Comparison of ENCODE assay signal across 22 mouse cellular contexts in genomic region chr12:76813543-76813942, GRCm38 (mm10). TPM values are rescaled to one million over a fixed set of nuclear protein-coding genes. Genes with fewer than 3 reads are reported as not detected.
"Had no signal": no experiment of that assay in that cellular context is flagged by ENCODE, and none has a peak within 500 bp of the region (broad histone marks: within the 10 kb centered on the region; RNA-seq: fewer than 3 reads in every experiment).

No protein-coding gene starts in this region.

- H3K27me3 ChIP-seq: kidney, embryonic 15.5 days; limb, embryonic 12.5 days; limb, embryonic 15.5 days; lung, embryonic 15.5 days had no signal

- DNase-seq: kidney, postnatal 10 days; kidney, postnatal 36 days; layer of hippocampus, postnatal 36 days; lung, adult 18-20 months; lung, postnatal 10 days; lung, postnatal 4 days; midbrain, embryonic 14.5 days; thymus, adult 18-20 months; thymus, postnatal 36 days had no signal

- H3K36me3 ChIP-seq: kidney, embryonic 15.5 days; limb, embryonic 12.5 days; limb, embryonic 15.5 days; liver, embryonic 15.5 days; lung, embryonic 15.5 days had no signal

- H3K9ac ChIP-seq: kidney, embryonic 15.5 days; limb, embryonic 12.5 days; limb, embryonic 15.5 days; liver, embryonic 15.5 days; lung, embryonic 15.5 days had no signal

- H3K4me1 ChIP-seq: liver, embryonic 15.5 days had no signal

- H3K4me2 ChIP-seq: kidney, embryonic 15.5 days; limb, embryonic 12.5 days; limb, embryonic 15.5 days; liver, embryonic 11.5 days; liver, embryonic 15.5 days; lung, embryonic 15.5 days; midbrain, embryonic 11.5 days had no signal

- H3K4me3 ChIP-seq: kidney, embryonic 15.5 days; left cerebral cortex, adult 2 months; limb, embryonic 12.5 days; limb, embryonic 15.5 days; liver, embryonic 15.5 days; lung, embryonic 15.5 days had no signal

- H3K27ac ChIP-seq: kidney, embryonic 15.5 days; left cerebral cortex, adult 2 months; limb, embryonic 12.5 days; limb, embryonic 15.5 days; liver, embryonic 15.5 days; lung, embryonic 15.5 days had no signal

- H3K9me3 ChIP-seq: kidney, embryonic 15.5 days; limb, embryonic 12.5 days; limb, embryonic 15.5 days; liver, embryonic 15.5 days; lung, embryonic 15.5 days had no signal

RNA-seq across cellular contexts. Expression of gene Rab15, which starts 9.2 kb away (rescaled TPM):
- total RNA-seq: megakaryocyte-erythroid progenitor cell, adult 5-6 weeks had no signal

RNA-seq across cellular contexts. Expression of gene Gpx2, which starts 18.2 kb away (rescaled TPM):
- total RNA-seq: megakaryocyte-erythroid progenitor cell, adult 5-6 weeks had no signal
- polyA plus RNA-seq: kidney, embryonic 15.5 days; liver, embryonic 11.5 days; liver, embryonic 15.5 days; midbrain, embryonic 11.5 days; midbrain, embryonic 14.5 days; neural tube, embryonic 11.5 days; neural tube, embryonic 14.5 days; spleen, adult 2 months; testis, adult 2 months had no signal
